Mouse (Mus musculus) hindbrain, embryonic 12.5 days (tissue): ENCODE results near the gene Slc25a47. TPM values are rescaled to one million over a fixed set of nuclear protein-coding genes. Genes with fewer than 3 reads are reported as not detected.
A peak's percentile ranks its signal among the peaks of the same experiment; 100 is the strongest.
"Not testable (repeated sequence)": the region's sequence is repeated elsewhere in the genome, so short reads cannot be mapped to it uniquely, and the experiment has no call there.

Experiments used
- ATAC-seq: fragments of 200-750 bp; cut with Nextera tagmentation; 2 replicates; pipeline ENCODE4 v1.8.0; 2017; ENCODE audit warnings: moderate TSS enrichment; ENCODE audit not compliant: low FRiP score
- H3K27ac ChIP-seq: fragments of 300-500 bp; sonication (generic); 2 replicates; pipeline ENCODE4 v1.5.1; 2016; ENCODE audit warnings: mild to moderate bottlenecking
- H3K27me3 ChIP-seq: fragments of 300-500 bp; sonication (generic); 2 replicates; pipeline ENCODE4 v1.6.1; 2016; ENCODE audit warnings: mild to moderate bottlenecking
- H3K36me3 ChIP-seq: fragments of 300-500 bp; sonication (generic); 2 replicates; pipeline ENCODE4 v1.6.1; 2016; ENCODE audit warnings: mild to moderate bottlenecking
- H3K4me1 ChIP-seq: fragments of 300-500 bp; sonication (generic); 2 replicates; pipeline ENCODE4 v1.6.1; 2016
- H3K4me2 ChIP-seq: fragments of 300-500 bp; sonication (generic); replicated peaks from 2 replicates; pipeline ENCODE4 v1.6.1; 2016; ENCODE audit warnings: mild to moderate bottlenecking
- H3K4me3 ChIP-seq: fragments of 300-500 bp; sonication (generic); 2 replicates; pipeline ENCODE4 v1.5.1; 2016; ENCODE audit warnings: mild to moderate bottlenecking
- H3K9ac ChIP-seq: fragments of 300-500 bp; sonication (generic); 2 replicates; pipeline ENCODE4 v1.6.1; 2016; ENCODE audit warnings: mild to moderate bottlenecking, moderate library complexity
- H3K9me3 ChIP-seq: fragments of 300-500 bp; sonication (generic); replicated peaks from 2 replicates; pipeline ENCODE4 v1.6.1; 2016; ENCODE audit warnings: mild to moderate bottlenecking
- WGBS: fragments of 180-500 bp; shearing (Covaris S2); methylation state at CpG from one replicate; pipeline ENCODE4 v1.1.7; 2016; 5-methylcytosine and 5-hydroxymethylcytosine counted together
- polyA plus RNA-seq: library from polyadenylated mRNA; unstranded; fragments of >200 nt; fragmentation: Nextera tagmentation; extraction: Ambion mirVana; gene quantifications from 2 replicates; pipeline ENCODE4 v1.2.1, GENCODE M21; 2016

Gene Slc25a47
- polyA plus RNA-seq, 1 experiment from 2014 or later, result 11.1 TPM

DNA sequence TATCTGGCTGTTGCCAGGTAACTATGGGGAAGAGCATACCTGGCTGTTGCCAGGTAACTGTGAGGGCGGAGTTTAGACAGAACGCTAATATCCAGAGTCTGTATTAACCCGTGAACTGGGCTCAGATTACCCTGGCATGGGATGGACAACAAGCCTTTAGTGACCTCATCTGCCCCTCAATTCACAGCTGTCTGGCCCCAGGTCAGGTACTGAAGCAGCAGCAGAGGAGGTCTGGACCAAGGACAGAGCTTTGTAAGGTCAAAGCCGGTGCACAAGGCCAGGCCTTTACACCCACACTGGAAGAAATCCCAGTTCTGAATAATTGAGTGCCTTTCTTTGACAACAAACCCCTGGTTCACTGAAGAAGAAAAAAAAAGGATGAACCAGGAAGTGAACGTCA is 6.2 kb upstream of the Slc25a47 start:
- Histone ChIP-seq H3K4me2 (no peak overlapping the region), H3K27me3 (peaks cover 6% of the 10 kb centered on the region; the same call in 1 of the 2 replicates), H3K4me1 (peaks cover 17% of the 10 kb centered on the region), H3K36me3 (peaks cover 23% of the 10 kb centered on the region), H3K27ac (no peak overlapping the region), H3K9ac (no peak overlapping the region), H3K4me3 (no peak overlapping the region), H3K9me3 (no peaks in the 10 kb centered on the region)
- ATAC-seq, result no peak
- WGBS, result 85% methylated on average over 5 of the region's 5 CpGs

- no peaks in the 10 kb centered on the region for H3K9me3 ChIP-seq
- H3K4me3 ChIP-seq, result no peak overlapping the region
- H3K27ac ChIP-seq, result no peak overlapping the region
- H3K36me3 ChIP-seq, result peaks cover 23% of the 10 kb centered on the region
- H3K4me1 ChIP-seq, result peaks cover 23% of the 10 kb centered on the region
- no peak overlapping the region for H3K9ac ChIP-seq
- ATAC-seq, result no peak
- no peak overlapping the region for H3K4me2 ChIP-seq
- WGBS, result 77% methylated on average over 6 of the region's 6 CpGs
- peaks cover 9% of the 10 kb centered on the region; the same call in 1 of the 2 replicates for H3K27me3 ChIP-seq
These were observed 5.5 kb upstream of the Slc25a47 start for GRCm38 (mm10) chr12:108830358-108830757.

DNA sequence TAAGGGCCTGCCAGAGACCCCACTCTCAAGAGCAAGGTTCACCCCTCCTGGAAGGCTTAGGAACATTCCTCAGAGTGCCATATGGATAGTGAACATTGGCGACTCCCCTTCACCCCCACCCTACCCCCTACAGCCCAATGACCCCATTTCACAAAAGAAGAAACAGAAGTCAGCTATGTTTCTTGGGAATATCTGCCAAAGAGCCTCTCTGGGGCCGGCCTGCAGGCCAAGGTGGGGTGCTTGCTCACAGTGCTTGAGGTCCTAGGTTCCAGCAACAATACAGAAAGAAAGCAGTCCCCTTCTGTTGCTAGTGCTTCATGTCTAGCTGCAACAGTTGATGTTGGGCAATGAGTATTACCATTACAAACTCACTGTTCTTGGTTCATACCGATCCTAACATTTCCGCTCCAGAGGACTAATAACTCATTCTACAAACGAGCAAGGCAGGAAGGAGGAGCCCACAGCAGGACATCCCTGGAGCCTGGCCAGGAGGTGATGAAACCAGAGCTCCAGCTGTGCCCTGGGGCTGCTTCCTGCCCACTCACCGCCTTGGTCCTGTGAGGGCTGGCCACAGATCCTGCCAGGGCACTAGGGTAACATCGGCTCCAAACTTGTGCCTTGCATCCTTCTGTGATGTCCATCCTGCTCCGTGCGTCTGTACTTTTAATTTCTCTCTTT is 3.7 kb upstream of the Slc25a47 start:
- no peaks in the 10 kb centered on the region for H3K9me3 ChIP-seq
- peaks cover 9% of the 10 kb centered on the region; the same call in 1 of the 2 replicates for H3K27me3 ChIP-seq
- peaks cover 14% of the 10 kb centered on the region for H3K36me3 ChIP-seq
- H3K4me2 ChIP-seq, result no peak overlapping the region
- no peak for ATAC-seq
- WGBS, result 66% methylated on average over 9 of the region's 9 CpGs
- H3K27ac ChIP-seq, result no peak overlapping the region
- no peak overlapping the region for H3K9ac ChIP-seq
- H3K4me1 ChIP-seq, result peaks cover 34% of the 10 kb centered on the region
- no peak overlapping the region for H3K4me3 ChIP-seq

DNA sequence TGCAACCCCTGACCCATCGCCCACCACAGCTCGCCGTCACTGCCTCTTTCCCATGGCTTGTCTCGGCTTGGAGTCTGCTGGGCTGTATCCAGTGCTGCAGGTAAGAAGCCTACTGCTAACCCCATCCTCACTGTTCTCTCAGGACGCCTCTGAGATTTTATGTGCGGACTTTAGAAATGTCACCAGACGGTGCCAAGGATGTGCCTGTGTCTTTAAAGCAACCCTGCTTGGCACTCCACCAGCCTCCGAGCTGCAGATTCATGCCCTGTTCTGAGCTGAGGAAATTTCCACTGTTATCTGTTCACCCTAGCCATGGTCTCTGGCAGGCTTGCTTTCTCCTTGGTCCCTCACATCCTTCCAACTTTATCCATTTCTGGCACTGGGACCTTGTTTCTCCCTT is 3.0 kb upstream of the Slc25a47 start:
- no peak overlapping the region for H3K27ac ChIP-seq
- H3K9ac ChIP-seq, result no peak overlapping the region
- H3K36me3 ChIP-seq, result peaks cover 6% of the 10 kb centered on the region; the same call in 1 of the 2 replicates
- H3K9me3 ChIP-seq, result no peaks in the 10 kb centered on the region
- peaks cover 41% of the 10 kb centered on the region for H3K4me1 ChIP-seq
- 88% methylated on average over 8 of the region's 8 CpGs for WGBS
- H3K4me2 ChIP-seq, result no peak overlapping the region
- peaks cover 9% of the 10 kb centered on the region; the same call in 1 of the 2 replicates for H3K27me3 ChIP-seq
- ATAC-seq, result no peak
- no peak overlapping the region for H3K4me3 ChIP-seq

DNA sequence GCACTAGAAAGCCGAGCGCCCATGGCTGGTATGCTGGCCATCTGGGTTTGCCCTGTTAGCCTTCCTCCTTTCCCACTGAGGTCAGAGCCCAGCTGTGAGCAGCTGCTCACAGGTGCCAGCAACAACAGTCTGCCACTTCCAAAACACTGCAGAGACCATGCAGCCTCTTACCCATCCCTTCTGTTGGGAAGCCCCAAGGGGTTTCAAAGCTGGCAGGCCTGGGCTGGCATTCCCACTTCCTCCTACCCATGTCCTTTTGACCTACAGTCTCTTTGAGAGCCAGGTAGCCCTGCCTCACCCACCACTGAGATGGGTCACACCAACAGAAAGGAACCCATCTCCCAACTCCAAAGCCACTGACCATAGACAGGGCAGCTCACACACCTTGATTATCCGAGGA is 2.4 kb upstream of the Slc25a47 start:
- H3K4me3 ChIP-seq, result no peak overlapping the region
- peaks cover 1% of the 10 kb centered on the region for H3K36me3 ChIP-seq
- H3K9me3 ChIP-seq, result no peaks in the 10 kb centered on the region
- 95% methylated on average over 3 of the region's 3 CpGs for WGBS
- no peak for ATAC-seq
- no peak overlapping the region for H3K4me2 ChIP-seq
- peaks cover 9% of the 10 kb centered on the region; the same call in 1 of the 2 replicates for H3K27me3 ChIP-seq
- no peak overlapping the region for H3K9ac ChIP-seq
- no peak overlapping the region for H3K27ac ChIP-seq
- H3K4me1 ChIP-seq, result peaks cover 46% of the 10 kb centered on the region

GRCm38 (mm10) chr12:108834337-108834736 is 1.5 kb upstream of the Slc25a47 start:
- Histone ChIP-seq H3K4me1 (peaks cover 48% of the 10 kb centered on the region), H3K27ac (no peak overlapping the region), H3K27me3 (peaks cover 9% of the 10 kb centered on the region; the same call in 1 of the 2 replicates), H3K36me3 (peaks cover 5% of the 10 kb centered on the region), H3K4me3 (peak overlapping the region; percentile 59), H3K9ac (0 out of 2 replicates have a peak overlapping the region, but pooled peaks have one; percentile 77), H3K9me3 (no peaks in the 10 kb centered on the region), H3K4me2 (peak overlapping the region; percentile 92)
- no peak for ATAC-seq
- WGBS, result 80% methylated on average over 3 of the region's 3 CpGs

DNA sequence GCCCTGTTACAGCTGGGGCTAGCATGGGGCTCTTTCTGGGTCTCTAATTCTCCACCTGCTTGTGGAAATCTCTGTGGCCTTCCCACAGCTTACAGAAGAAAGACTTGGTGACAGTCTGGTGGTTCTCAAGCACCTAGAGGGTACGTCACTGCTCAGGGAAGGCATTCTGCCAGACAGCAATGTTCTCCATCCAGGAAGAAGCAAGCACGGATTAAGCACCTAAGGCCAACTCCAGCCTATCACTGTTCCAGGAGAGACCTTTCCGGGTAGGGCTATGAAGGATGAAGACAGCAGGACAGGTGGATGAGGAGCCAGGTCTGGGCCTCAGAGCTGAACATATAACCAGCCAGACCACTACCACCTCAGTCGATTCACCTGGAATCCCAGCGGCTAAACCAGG is 1.1 kb upstream of the Slc25a47 start:
- Histone ChIP-seq H3K4me1 (peaks cover 48% of the 10 kb centered on the region), H3K9me3 (no peaks in the 10 kb centered on the region), H3K27ac (no peak overlapping the region), H3K9ac (peak overlapping the region; percentile 77), H3K36me3 (peaks cover 5% of the 10 kb centered on the region), H3K27me3 (peaks cover 9% of the 10 kb centered on the region; the same call in 1 of the 2 replicates), H3K4me2 (peak overlapping the region; percentile 92), H3K4me3 (peak overlapping the region; percentile 59)
- 48% methylated on average over 5 of the region's 5 CpGs for WGBS
- ATAC-seq, result no peak

DNA sequence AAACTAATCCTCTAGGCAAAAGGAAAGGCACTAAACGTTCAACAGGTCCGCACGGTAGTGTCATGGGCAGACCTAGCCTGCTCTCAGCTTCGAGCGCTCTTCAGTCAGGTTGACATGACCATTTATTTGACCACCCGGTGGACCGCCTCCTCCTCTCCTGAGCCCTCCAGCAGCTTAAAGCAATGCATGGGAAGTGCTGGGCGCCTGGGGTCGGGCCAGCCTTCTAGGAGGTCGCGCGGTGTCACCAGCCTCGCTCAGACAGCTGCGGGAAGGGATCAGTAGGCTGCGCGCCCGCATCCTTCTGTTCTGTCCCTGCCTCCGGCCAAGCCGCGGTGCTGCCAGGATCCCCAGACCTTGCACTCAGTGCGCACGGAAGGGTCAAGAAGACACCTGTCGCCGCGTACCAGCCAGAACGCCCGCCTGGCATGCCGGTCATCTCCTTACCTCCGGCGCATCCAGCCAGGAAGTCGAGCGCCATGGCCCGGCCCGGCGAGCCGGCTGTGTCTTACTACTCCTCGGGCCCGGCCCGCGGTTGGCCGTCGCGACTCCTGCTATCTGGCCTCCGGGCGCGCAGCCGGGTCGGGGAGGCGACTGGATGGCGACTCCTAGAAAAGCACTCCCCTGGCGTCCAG is 522 bp upstream of the Slc25a47 start:
- 2% methylated on average over 51 of the region's 51 CpGs for WGBS
- peak; percentile 57 for ATAC-seq
- H3K27ac ChIP-seq, result peak overlapping the region; percentile 24; the same call in 1 of the 2 replicates

DNA sequence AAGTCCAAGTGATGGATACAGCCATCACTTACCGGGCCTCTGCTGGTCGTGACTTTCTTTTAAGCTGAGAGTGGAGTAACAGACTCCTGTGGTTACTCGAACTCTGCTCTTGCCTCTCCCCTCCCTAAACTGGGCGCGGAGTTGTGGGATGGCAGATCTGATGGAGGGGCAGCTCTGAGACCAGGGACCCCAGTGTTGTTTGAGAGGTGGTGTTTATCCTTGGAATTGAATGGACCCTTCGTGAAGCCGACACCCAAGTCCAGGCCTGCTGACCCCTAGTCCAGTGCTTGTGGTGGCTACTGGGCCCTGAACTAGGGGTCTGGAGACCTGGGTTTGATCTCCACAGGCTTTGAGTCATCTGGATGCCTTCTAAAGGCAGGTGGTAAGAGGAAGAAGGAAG is 876 bp downstream of the Slc25a47 start:
- Histone ChIP-seq H3K9ac (peak overlapping the region; percentile 83), H3K27me3 (peaks cover 9% of the 10 kb centered on the region; the same call in 1 of the 2 replicates), H3K36me3 (peaks cover 16% of the 10 kb centered on the region), H3K4me2 (peak overlapping the region; percentile 92), H3K4me3 (peak overlapping the region; percentile 59), H3K4me1 (peaks cover 48% of the 10 kb centered on the region), H3K9me3 (no peaks in the 10 kb centered on the region), H3K27ac (peak overlapping the region; percentile 82)
- 61% methylated on average over 7 of the region's 7 CpGs for WGBS
- no peak for ATAC-seq

More for the DNA sequence above, 522 bp upstream of the Slc25a47 start:
- Histone ChIP-seq H3K4me3 (peak overlapping the region; percentile 59), H3K9me3 (no peaks in the 10 kb centered on the region), H3K4me1 (peaks cover 48% of the 10 kb centered on the region), H3K36me3 (peaks cover 5% of the 10 kb centered on the region; the same call in 1 of the 2 replicates), H3K27me3 (peaks cover 9% of the 10 kb centered on the region; the same call in 1 of the 2 replicates), H3K9ac (peak overlapping the region; percentile 77), H3K4me2 (peak overlapping the region; percentile 92)

DNA sequence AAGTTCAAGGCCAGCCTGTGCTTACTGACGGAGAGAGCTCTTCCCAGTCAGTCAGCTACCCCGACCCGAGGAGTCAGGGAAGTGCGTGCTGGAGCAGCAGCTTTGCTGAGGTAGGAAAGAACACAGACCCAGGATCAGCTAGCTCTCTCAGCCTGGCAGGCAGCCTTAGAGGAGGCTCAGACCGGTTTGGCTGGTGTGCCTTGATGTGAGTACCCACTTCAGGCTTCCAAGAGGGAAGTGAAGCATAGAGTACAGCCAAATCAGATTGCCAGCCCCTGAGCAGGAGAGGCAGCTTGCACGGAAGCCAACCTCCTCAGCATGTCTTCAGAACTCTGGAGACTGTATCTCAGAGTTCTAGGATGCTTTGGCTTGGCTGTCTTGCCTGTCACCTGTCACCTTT is 5.3 kb downstream of the Slc25a47 start:
- H3K4me1 ChIP-seq, result peaks cover 23% of the 10 kb centered on the region
- no peaks in the 10 kb centered on the region for H3K9me3 ChIP-seq
- H3K9ac ChIP-seq, result no peak overlapping the region
- H3K27me3 ChIP-seq, result no peaks in the 10 kb centered on the region
- no peak overlapping the region for H3K27ac ChIP-seq
- 94% methylated on average over 6 of the region's 6 CpGs for WGBS
- no peak overlapping the region for H3K4me3 ChIP-seq
- no peak for ATAC-seq
- H3K4me2 ChIP-seq, result no peak overlapping the region
- peaks cover 51% of the 10 kb centered on the region for H3K36me3 ChIP-seq

- peaks cover 51% of the 10 kb centered on the region for H3K36me3 ChIP-seq
- no peak overlapping the region for H3K4me3 ChIP-seq
- H3K9ac ChIP-seq, result no peak overlapping the region
- ATAC-seq, result no peak
- peaks cover 8% of the 10 kb centered on the region for H3K4me1 ChIP-seq
- no peak overlapping the region for H3K27ac ChIP-seq
- no peaks in the 10 kb centered on the region for H3K27me3 ChIP-seq
- H3K4me2 ChIP-seq, result no peak overlapping the region
- no peaks in the 10 kb centered on the region for H3K9me3 ChIP-seq
- 92% methylated on average over 7 of the region's 7 CpGs for WGBS
These were observed 6.8 kb downstream of the Slc25a47 start for GRCm38 (mm10) chr12:108842663-108843062.

- ATAC-seq, H3K27me3 ChIP-seq, H3K27ac ChIP-seq, H3K4me3 ChIP-seq, H3K9me3 ChIP-seq, H3K4me1 ChIP-seq, H3K9ac ChIP-seq, H3K4me2 ChIP-seq: not testable (repeated sequence)
- WGBS, result 87% methylated on average over 3 of the region's 3 CpGs
- H3K36me3 ChIP-seq, result peaks cover 24% of the 10 kb centered on the region
These were observed 12.2 kb downstream of the Slc25a47 start for GRCm38 (mm10) chr12:108848033-108848432.
